16 mouse cellular contexts compared by ENCODE assay signal in the genomic region with DNA sequence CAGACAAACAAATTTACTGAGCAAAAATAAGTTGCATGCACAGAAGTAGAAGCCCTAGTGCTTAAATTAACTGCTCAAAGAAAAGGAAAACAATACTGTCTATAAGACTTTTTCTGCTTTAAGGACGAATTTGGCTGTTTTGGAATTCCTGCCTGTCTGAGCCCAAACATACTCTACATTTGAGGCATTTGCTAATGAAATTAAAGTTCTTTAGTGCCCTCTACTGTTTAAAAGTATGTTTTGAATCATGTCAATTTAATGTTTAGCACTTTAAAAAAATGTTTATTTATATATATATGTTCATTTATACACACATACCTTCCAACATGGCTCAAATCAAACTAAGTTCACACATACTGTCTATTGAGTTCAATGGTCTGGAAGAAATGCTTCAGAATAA. TPM values are rescaled to one million over a fixed set of nuclear protein-coding genes. Genes with fewer than 3 reads are reported as not detected.
A peak's percentile ranks its signal among the peaks of the same experiment; 100 is the strongest.
DNase-seq lines count a peak whose midpoint lies in the region; ATAC-seq and TF ChIP-seq lines count a peak whose summit lies in the region.
"Had no signal": no experiment of that assay in that cellular context is flagged by ENCODE, and none has a peak within 500 bp of the region (broad histone marks: within the 10 kb centered on the region; RNA-seq: fewer than 3 reads in every experiment).

No protein-coding gene starts in this region.

- 2% methylated on average over 1 of the region's 1 CpGs for WGBS in forebrain, postnatal 0 days
- 10% methylated on average over 1 of the region's 1 CpGs for WGBS in forebrain, embryonic 12.5 days
- 8% methylated on average over 1 of the region's 1 CpGs for WGBS in limb, embryonic 14.5 days
- whole genome bisulfite sequencing in limb, embryonic 10.5 days: 52% methylated on average over 1 of the region's 1 CpGs

- no peaks in the 10 kb centered on the region for H3K9me3 ChIP-seq in forebrain, postnatal 0 days (ENCODE audit: low read length)
- H3K9me3 ChIP-seq in forebrain, embryonic 12.5 days: no peaks in the 10 kb centered on the region
- H3K9me3 ChIP-seq in limb, embryonic 14.5 days (ENCODE audit: control insufficient read depth, low read length): no peaks in the 10 kb centered on the region
- no peaks in the 10 kb centered on the region for H3K9me3 ChIP-seq in limb, embryonic 10.5 days (replicated peaks)
- H3K9me3 ChIP-seq: hindbrain, embryonic 10.5 days; liver, embryonic 15.5 days; midbrain, embryonic 10.5 days; neural tube, embryonic 15.5 days had no signal

- no peaks in the 10 kb centered on the region for H3K27me3 ChIP-seq in forebrain, postnatal 0 days (ENCODE audit: insufficient read depth, low read length)
- H3K27me3 ChIP-seq in forebrain, embryonic 12.5 days: no peaks in the 10 kb centered on the region
- H3K27me3 ChIP-seq in limb, embryonic 14.5 days (ENCODE audit: control insufficient read depth, insufficient read depth, low read length): no peaks in the 10 kb centered on the region
- H3K27me3 ChIP-seq in limb, embryonic 10.5 days (ENCODE audit: low read depth, poor library complexity, severe bottlenecking): no peaks in the 10 kb centered on the region
- H3K27me3 ChIP-seq: liver, embryonic 15.5 days; neural tube, embryonic 15.5 days had no signal

- H3K4me2 ChIP-seq in forebrain, postnatal 0 days (ENCODE audit: low read depth): no peak overlapping the region
- H3K4me2 ChIP-seq in forebrain, embryonic 12.5 days: no peak overlapping the region
- H3K4me2 ChIP-seq in limb, embryonic 14.5 days (replicated peaks; ENCODE audit: low read depth, low read length, severe bottlenecking): no peak overlapping the region
- H3K4me2 ChIP-seq: liver, embryonic 15.5 days; neural tube, embryonic 15.5 days had no signal

- H3K36me3 ChIP-seq in forebrain, postnatal 0 days (ENCODE audit: insufficient read depth): peaks cover 11% of the 10 kb centered on the region; the same call in 1 of the 2 replicates
- H3K36me3 ChIP-seq in forebrain, embryonic 12.5 days (replicated peaks): peaks cover 4% of the 10 kb centered on the region
- H3K36me3 ChIP-seq in limb, embryonic 14.5 days (ENCODE audit: control insufficient read depth, insufficient read depth, low read length): peaks cover 35% of the 10 kb centered on the region
- peaks cover 40% of the 10 kb centered on the region for H3K36me3 ChIP-seq in limb, embryonic 10.5 days

- no peak overlapping the region for H3K27ac ChIP-seq in forebrain, postnatal 0 days (ENCODE audit: low read depth, low read length)
- H3K27ac ChIP-seq in forebrain, embryonic 12.5 days: no peak overlapping the region
- H3K27ac ChIP-seq in limb, embryonic 14.5 days (replicated peaks; ENCODE audit: low read depth, low read length): no peak overlapping the region
- H3K27ac ChIP-seq in limb, embryonic 10.5 days: no peak overlapping the region
- H3K27ac ChIP-seq: hindbrain, embryonic 10.5 days; liver, embryonic 15.5 days; midbrain, embryonic 10.5 days; neural tube, embryonic 15.5 days had no signal

- no peak for TF ChIP-seq POLR2A in limb, embryonic 14.5 days (IDR thresholded peaks at IDR 0.05; ENCODE audit: borderline replicate concordance, extremely low read depth, insufficient read depth, insufficient read length)
- no peak for TF ChIP-seq POLR2A in brain, embryonic 14.5 days (IDR thresholded peaks at IDR 0.05; ENCODE audit: borderline replicate concordance, extremely low read depth, insufficient read depth, insufficient read length, poor library complexity, severe bottlenecking)

- no peaks in the 10 kb centered on the region for H3K4me1 ChIP-seq in forebrain, postnatal 0 days (ENCODE audit: insufficient read depth)
- peaks cover 12% of the 10 kb centered on the region for H3K4me1 ChIP-seq in forebrain, embryonic 12.5 days
- H3K4me1 ChIP-seq in limb, embryonic 14.5 days (ENCODE audit: control insufficient read depth, insufficient read depth, low read length): no peaks in the 10 kb centered on the region
- no peaks in the 10 kb centered on the region for H3K4me1 ChIP-seq in limb, embryonic 10.5 days

- no peak overlapping the region for H3K9ac ChIP-seq in forebrain, postnatal 0 days
- H3K9ac ChIP-seq in forebrain, embryonic 12.5 days: no peak overlapping the region
- no peak overlapping the region for H3K9ac ChIP-seq in limb, embryonic 14.5 days (ENCODE audit: low read depth, low read length, severe bottlenecking)
- H3K9ac ChIP-seq: liver, embryonic 15.5 days; neural tube, embryonic 15.5 days had no signal

- H3K4me3 ChIP-seq in forebrain, postnatal 0 days (ENCODE audit: low read depth, low read length): no peak overlapping the region
- no peak overlapping the region for H3K4me3 ChIP-seq in forebrain, embryonic 12.5 days (replicated peaks)
- H3K4me3 ChIP-seq in limb, embryonic 14.5 days (replicated peaks; ENCODE audit: low read length): no peak overlapping the region
- H3K4me3 ChIP-seq in limb, embryonic 10.5 days: no peak overlapping the region
- H3K4me3 ChIP-seq: erythroblast, embryonic 14.5 days; hindbrain, embryonic 10.5 days; liver, embryonic 15.5 days; midbrain, embryonic 10.5 days; neural tube, embryonic 15.5 days had no signal

- DNase-seq in forebrain, postnatal 0 days: peak; percentile 60
- DNase-seq in limb, embryonic 14.5 days (ENCODE audit: low spot score): peak; percentile 71
- DNase-seq in limb, embryonic 10.5 days (ENCODE audit: low spot score): no peak
- peak; percentile 24 for DNase-seq in A20 (ENCODE audit: low read depth, low spot score)
- peak; percentile 63 for DNase-seq in brain, embryonic 14.5 days (ENCODE audit: low read depth)
- no peak for DNase-seq in layer of hippocampus, adult 8-10 months (ENCODE audit: low spot score in 2 of 2)
- DNase-seq in natural killer cell, adult 2 months (ENCODE audit: low spot score in 2 of 2): no peak
- DNase-seq: cerebellum, postnatal 25 days; kidney, postnatal 14 days; right cerebral cortex, postnatal 4 days had no signal

- TF ChIP-seq CTCF in forebrain, postnatal 0 days (IDR thresholded peaks at IDR 0.05; ENCODE audit: low read depth): peak; percentile 42; the same call in 1 of the 2 replicates
- 0 out of 2 replicates have a peak, but pooled peaks have one; percentile 9 for TF ChIP-seq CTCF in brain, embryonic 14.5 days (IDR thresholded peaks at IDR 0.05; ENCODE audit: borderline replicate concordance, extremely low read depth, insufficient read depth, insufficient read length)

- peak; percentile 25; the same call in 1 of the 2 replicates for ATAC-seq in forebrain, postnatal 0 days
- no peak for ATAC-seq in forebrain, embryonic 12.5 days (ENCODE audit: low FRiP score)
- ATAC-seq in limb, embryonic 14.5 days (ENCODE audit: low FRiP score, low read depth): no peak

RNA-seq across cellular contexts. Expression of a gene that starts 22.8 kb away (rescaled TPM):
- 9.8 and 9.9 TPM in 2 replicates for total RNA-seq in forebrain, postnatal 0 days (2014; rRNA removed)
- 3.8 and 5.0 TPM in 2 replicates for polyA plus RNA-seq in forebrain, postnatal 0 days (2015; fragmentation: Nextera tagmentation; extraction: Ambion mirVana)
- 11.1 and 13.1 TPM in 2 replicates for polyA plus RNA-seq in forebrain, embryonic 12.5 days (2016; fragmentation: Nextera tagmentation; extraction: Ambion mirVana)
- 20.3 and 22.0 TPM in 2 replicates for polyA plus RNA-seq in limb, embryonic 14.5 days (2012; rRNA removed)
- 7.3 and 8.8 TPM in 2 replicates for polyA plus RNA-seq in limb, embryonic 14.5 days (2014; fragmentation: Nextera tagmentation; extraction: Ambion mirVana)
- polyA plus RNA-seq in limb, embryonic 10.5 days (2016; fragmentation: Nextera tagmentation; extraction: Ambion mirVana): 7.5 and 7.6 TPM in 2 replicates
- 17.9 and 35.4 TPM in 2 replicates for polyA plus RNA-seq in brain, embryonic 14.5 days (2012; rRNA removed)
- total RNA-seq in layer of hippocampus, adult 8-10 months (2022): 10 to 100 TPM; 44.8 to 56.2 (median 50.2) TPM

RNA-seq across cellular contexts. Expression of a gene that starts 39.8 kb away (rescaled TPM):
- total RNA-seq in forebrain, postnatal 0 days (2014; rRNA removed): 10.1 and 12.8 TPM in 2 replicates
- 14.5 and 17.2 TPM in 2 replicates for polyA plus RNA-seq in forebrain, postnatal 0 days (2015; fragmentation: Nextera tagmentation; extraction: Ambion mirVana)
- 224 and 226 TPM in 2 replicates for polyA plus RNA-seq in forebrain, embryonic 12.5 days (2016; fragmentation: Nextera tagmentation; extraction: Ambion mirVana)
- 75.1 and 109 TPM in 2 replicates for polyA plus RNA-seq in limb, embryonic 14.5 days (2012; rRNA removed)
- polyA plus RNA-seq in limb, embryonic 14.5 days (2014; fragmentation: Nextera tagmentation; extraction: Ambion mirVana): 115 and 116 TPM in 2 replicates
- 338 and 354 TPM in 2 replicates for polyA plus RNA-seq in limb, embryonic 10.5 days (2016; fragmentation: Nextera tagmentation; extraction: Ambion mirVana)
- polyA plus RNA-seq in brain, embryonic 14.5 days (2012; rRNA removed): 27.5 and 37.6 TPM in 2 replicates
- total RNA-seq in layer of hippocampus, adult 8-10 months (2022): under 1 TPM in 2 of 4 experiments, not detected in 2; 0.19 to 0.40 TPM

RNA-seq across cellular contexts. Expression of a gene that starts 58.4 kb away (rescaled TPM):
- total RNA-seq in forebrain, postnatal 0 days (2014; rRNA removed): 29.4 and 41.9 TPM in 2 replicates
- 15.3 and 22.6 TPM in 2 replicates for polyA plus RNA-seq in forebrain, postnatal 0 days (2015; fragmentation: Nextera tagmentation; extraction: Ambion mirVana)
- polyA plus RNA-seq in forebrain, embryonic 12.5 days (2016; fragmentation: Nextera tagmentation; extraction: Ambion mirVana): 32.8 and 36.3 TPM in 2 replicates
- polyA plus RNA-seq in limb, embryonic 14.5 days (2012; rRNA removed): 18.8 and 24.8 TPM in 2 replicates
- 31.2 and 39.3 TPM in 2 replicates for polyA plus RNA-seq in limb, embryonic 14.5 days (2014; fragmentation: Nextera tagmentation; extraction: Ambion mirVana)
- 29.8 and 32.5 TPM in 2 replicates for polyA plus RNA-seq in limb, embryonic 10.5 days (2016; fragmentation: Nextera tagmentation; extraction: Ambion mirVana)
- 16.3 and 24.1 TPM in 2 replicates for polyA plus RNA-seq in brain, embryonic 14.5 days (2012; rRNA removed)
- 10 to 100 TPM; 35.8 to 46.8 (median 39.0) TPM for total RNA-seq in layer of hippocampus, adult 8-10 months (2022)

RNA-seq across cellular contexts. Expression of a gene that starts 58.5 kb away (rescaled TPM):
- 25.5 and 26.5 TPM in 2 replicates for total RNA-seq in forebrain, postnatal 0 days (2014; rRNA removed)
- 8.0 and 14.5 TPM in 2 replicates for polyA plus RNA-seq in forebrain, postnatal 0 days (2015; fragmentation: Nextera tagmentation; extraction: Ambion mirVana)
- 24.8 and 25.8 TPM in 2 replicates for polyA plus RNA-seq in forebrain, embryonic 12.5 days (2016; fragmentation: Nextera tagmentation; extraction: Ambion mirVana)
- polyA plus RNA-seq in limb, embryonic 14.5 days (2012; rRNA removed): 12.8 and 12.9 TPM in 2 replicates
- 19.4 and 22.1 TPM in 2 replicates for polyA plus RNA-seq in limb, embryonic 14.5 days (2014; fragmentation: Nextera tagmentation; extraction: Ambion mirVana)
- polyA plus RNA-seq in limb, embryonic 10.5 days (2016; fragmentation: Nextera tagmentation; extraction: Ambion mirVana): 11.8 and 15.4 TPM in 2 replicates
- 17.3 and 26.9 TPM in 2 replicates for polyA plus RNA-seq in brain, embryonic 14.5 days (2012; rRNA removed)
- 10 to 100 TPM; 39.9 to 54.2 (median 46.0) TPM for total RNA-seq in layer of hippocampus, adult 8-10 months (2022)

Comparison
In these comparisons a context has a peak if more than half of its experiments do, and no peak if none do; other contexts are left out.
1. DNase-seq: peak in forebrain, postnatal 0 days (single experiment), limb, embryonic 14.5 days (single experiment), A20 (single experiment) and brain, embryonic 14.5 days (single experiment); none in limb, embryonic 10.5 days (single experiment), layer of hippocampus, adult 8-10 months (0 of 2) and natural killer cell, adult 2 months (0 of 2).